Mouse (Mus musculus) layer of hippocampus, postnatal 14 days (tissue): ENCODE data around the gene Spin1. TPM values are rescaled to one million over a fixed set of nuclear protein-coding genes. Genes with fewer than 3 reads are reported as not detected.
"Not testable (repeated sequence)": the region's sequence is repeated elsewhere in the genome, so short reads cannot be mapped to it uniquely, and the experiment has no call there.

ENCODE experiments used
- DNase-seq, 2 experiments: peaks; one replicate each; pipeline ENCODE4 v3.0.0; 2021 to 2022; ENCODE audit warnings: low spot score in 2 of 2, mixed read lengths in 1 of 2
- total RNA-seq, 2 experiments: library from RNA; stranded (reverse); gene quantifications; 2 replicates each; pipeline ENCODE4 v1.2.3; 2021

Gene Spin1
- total RNA-seq, 2 experiments from 2014 or later, result 157 to 165 TPM

- no peak for DNase-seq
Observed at GRCm38 (mm10) chr13:51094323-51095195, 6.1 kb upstream of the Spin1 start.

GRCm38 (mm10) chr13:51095196-51095715, 5.4 kb upstream of the Spin1 start:
- DNase-seq, result no peak

GRCm38 (mm10) chr13:51096644-51097043, 4.0 kb upstream of the Spin1 start:
- no peak for DNase-seq

- peak in 1 of 2 experiments; percentile 48 for DNase-seq
Observed at GRCm38 (mm10) chr13:51099560-51100232, 984 bp upstream of the Spin1 start.

- peak; percentile 57 to 62 for DNase-seq
Observed at GRCm38 (mm10) chr13:51101016-51101776, 516 bp downstream of the Spin1 start.

- no peak for DNase-seq
Observed at GRCm38 (mm10) chr13:51101777-51102132, 1.1 kb downstream of the Spin1 start.

GRCm38 (mm10) chr13:51103111-51103725, 2.5 kb downstream of the Spin1 start:
- DNase-seq, result no peak

GRCm38 (mm10) chr13:51103861-51104650, 3.4 kb downstream of the Spin1 start:
- no peak for DNase-seq

- DNase-seq, result no peak
Observed at GRCm38 (mm10) chr13:51105861-51106655, 5.4 kb downstream of the Spin1 start.

- DNase-seq, result no peak
Observed at GRCm38 (mm10) chr13:51106816-51107215, 6.1 kb downstream of the Spin1 start.

GRCm38 (mm10) chr13:51109517-51109916, 8.8 kb downstream of the Spin1 start:
- DNase-seq, result no peak

- DNase-seq, result not testable (repeated sequence)
Observed at GRCm38 (mm10) chr13:51114398-51114797, 13.7 kb downstream of the Spin1 start.

- no peak for DNase-seq
Observed at GRCm38 (mm10) chr13:51115762-51116161, 15.1 kb downstream of the Spin1 start.

GRCm38 (mm10) chr13:51120734-51121133, 20.1 kb downstream of the Spin1 start:
- DNase-seq, result no peak

GRCm38 (mm10) chr13:51121966-51122365, 21.3 kb downstream of the Spin1 start:
- DNase-seq, result no peak

GRCm38 (mm10) chr13:51122771-51123170, 22.1 kb downstream of the Spin1 start:
- DNase-seq, result no peak

- no peak for DNase-seq
Observed at GRCm38 (mm10) chr13:51125357-51125756, 24.7 kb downstream of the Spin1 start.

GRCm38 (mm10) chr13:51127906-51128305, 27.2 kb downstream of the Spin1 start:
- DNase-seq, result no peak

- DNase-seq, result no peak
Observed at GRCm38 (mm10) chr13:51128417-51128816, 27.7 kb downstream of the Spin1 start.
